Mouse (Mus musculus): ENCODE measurements at regions not wholly inside any gene's neighbourhood (a gene's known extent, or its start where the extent isn't known, plus 50 kb on each side); places are given as distances from the start of the nearest gene placed in this dataset.
A peak's percentile ranks its signal among the peaks of the same experiment; 100 is the strongest.
"Not testable (repeated sequence)": the region's sequence is repeated elsewhere in the genome, so short reads cannot be mapped to it uniquely, and the experiment has no call there.

DNA sequence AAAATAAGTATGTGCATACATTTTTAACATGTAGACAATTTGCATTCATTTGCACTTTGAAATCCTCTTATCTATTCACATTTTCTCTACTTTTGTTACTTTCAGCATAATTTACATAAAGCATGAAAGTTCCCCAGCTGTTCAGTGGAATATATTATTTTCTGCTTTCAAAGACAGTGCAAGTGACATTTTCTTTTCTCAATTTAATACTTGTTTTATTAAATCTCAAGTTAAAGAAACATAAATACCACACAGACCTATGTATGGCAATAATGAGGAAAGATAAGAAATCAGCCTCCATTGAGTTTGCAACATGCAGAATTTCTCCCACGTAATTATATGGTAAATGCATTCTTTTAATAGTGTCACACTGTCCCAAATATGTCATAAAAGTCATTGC, 1168.1 kb upstream of the Gje1 start:
- no peaks in the 10 kb centered on the region for H3K9me3 ChIP-seq (ENCODE audit: low read length)
- ATAC-seq (peak; percentile 47; the same call in 1 of the 2 replicates), DNase-seq (no peak)
- H3K27me3 ChIP-seq (ENCODE audit: insufficient read depth, low read length): no peaks in the 10 kb centered on the region
- H3K36me3 ChIP-seq (ENCODE audit: insufficient read depth): no peaks in the 10 kb centered on the region
- 24% methylated on average over 1 of the region's 1 CpGs for WGBS
- no peak for TF ChIP-seq CTCF (IDR thresholded peaks at IDR 0.05; ENCODE audit: low read depth)
- H3K27ac ChIP-seq (ENCODE audit: low read depth, low read length): no peak overlapping the region
- no peak overlapping the region for H3K9ac ChIP-seq
- H3K4me2 ChIP-seq (ENCODE audit: low read depth): no peak overlapping the region
- H3K4me3 ChIP-seq (ENCODE audit: low read depth, low read length): no peak overlapping the region
- H3K4me1 ChIP-seq (ENCODE audit: insufficient read depth): no peaks in the 10 kb centered on the region

DNA sequence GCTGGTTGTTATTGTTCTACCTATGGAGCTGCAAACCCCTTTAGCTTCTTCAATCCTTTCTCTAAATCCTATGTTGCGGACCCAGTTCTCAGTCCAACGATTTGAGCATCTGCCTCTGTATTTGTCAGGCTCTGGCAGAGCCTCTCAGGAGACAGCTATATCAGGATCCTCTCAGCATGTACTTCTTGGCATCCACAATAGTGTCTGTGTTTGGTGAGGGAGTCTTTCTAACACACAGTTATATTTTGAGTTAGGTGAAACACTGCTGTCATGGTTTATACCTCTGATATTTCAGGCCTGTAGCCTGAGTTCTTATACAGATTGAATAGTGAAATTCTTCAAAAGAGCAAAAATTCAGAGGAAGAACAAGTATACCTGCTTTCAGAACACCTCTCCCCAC, 1150.0 kb upstream of the Gje1 start:
- WGBS: 56% methylated on average over 2 of the region's 2 CpGs
- TF ChIP-seq CTCF (IDR thresholded peaks at IDR 0.05; ENCODE audit: low read depth): no peak
- H3K9ac ChIP-seq: no peak overlapping the region
- no peaks in the 10 kb centered on the region for H3K9me3 ChIP-seq (ENCODE audit: low read length)
- no peaks in the 10 kb centered on the region for H3K27me3 ChIP-seq (ENCODE audit: insufficient read depth, low read length)
- H3K4me2 ChIP-seq (ENCODE audit: low read depth): no peak overlapping the region
- DNase-seq (peak; percentile 7), ATAC-seq (no peak)
- no peaks in the 10 kb centered on the region for H3K4me1 ChIP-seq (ENCODE audit: insufficient read depth)
- no peak overlapping the region for H3K27ac ChIP-seq (ENCODE audit: low read depth, low read length)
- H3K4me3 ChIP-seq (ENCODE audit: low read depth, low read length): no peak overlapping the region
- no peaks in the 10 kb centered on the region for H3K36me3 ChIP-seq (ENCODE audit: insufficient read depth)

DNA sequence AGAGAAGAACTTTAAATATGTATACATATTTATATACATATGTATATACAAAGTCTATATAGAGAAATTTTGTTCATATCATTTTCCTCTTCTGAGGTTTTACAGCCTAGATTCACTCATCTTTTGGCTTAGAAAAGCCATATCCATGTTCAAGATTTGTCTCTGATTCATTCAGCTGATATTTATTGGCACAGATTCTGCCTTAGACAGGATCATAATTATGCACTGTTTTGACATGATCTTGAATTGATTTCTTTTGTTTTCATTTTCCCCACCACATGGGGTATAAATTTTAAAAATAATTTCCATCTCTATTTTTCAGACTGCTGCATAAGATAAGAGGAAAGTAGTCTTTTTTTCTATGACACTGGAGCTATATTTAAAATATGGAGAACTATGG, 1148.9 kb upstream of the Gje1 start:
- Histone ChIP-seq H3K9ac (no peak overlapping the region), H3K27ac (ENCODE audit: low read depth, low read length) (no peak overlapping the region), H3K4me2 (ENCODE audit: low read depth) (no peak overlapping the region), H3K4me1 (ENCODE audit: insufficient read depth) (no peaks in the 10 kb centered on the region), H3K36me3 (ENCODE audit: insufficient read depth) (no peaks in the 10 kb centered on the region), H3K27me3 (ENCODE audit: insufficient read depth, low read length) (no peaks in the 10 kb centered on the region), H3K4me3 (ENCODE audit: low read depth, low read length) (no peak overlapping the region), H3K9me3 (ENCODE audit: low read length) (no peaks in the 10 kb centered on the region)
- peak; percentile 81 for ATAC-seq
- TF ChIP-seq CTCF (IDR thresholded peaks at IDR 0.05; ENCODE audit: low read depth): no peak
- DNase-seq: peak; percentile 7

DNA sequence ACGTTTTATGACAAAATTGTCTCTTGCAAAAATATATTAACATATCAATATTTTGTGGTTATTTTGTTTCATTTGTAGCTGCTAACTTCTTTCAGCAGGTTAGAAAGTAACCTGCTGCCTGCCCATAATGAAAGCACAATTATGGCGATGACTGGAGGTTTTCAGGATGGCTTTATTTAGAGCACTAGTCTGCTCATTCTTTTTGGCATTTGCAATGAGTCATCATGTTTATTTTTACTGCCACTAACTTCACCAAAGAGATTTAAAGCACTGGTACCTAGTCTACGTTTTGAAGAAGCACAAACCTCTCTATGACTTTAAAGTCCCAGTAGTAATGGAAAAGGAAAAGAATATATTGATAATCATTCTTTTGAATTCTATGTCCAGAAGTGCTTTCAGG, 1123.4 kb upstream of the Gje1 start:
- WGBS: 75% methylated on average over 3 of the region's 3 CpGs
- Histone ChIP-seq H3K4me2 (ENCODE audit: low read depth) (no peak overlapping the region), H3K4me3 (ENCODE audit: low read depth, low read length) (no peak overlapping the region), H3K27ac (ENCODE audit: low read depth, low read length) (no peak overlapping the region), H3K9me3 (ENCODE audit: low read length) (no peaks in the 10 kb centered on the region), H3K4me1 (ENCODE audit: insufficient read depth) (no peaks in the 10 kb centered on the region), H3K27me3 (ENCODE audit: insufficient read depth, low read length) (no peaks in the 10 kb centered on the region), H3K36me3 (ENCODE audit: insufficient read depth) (no peaks in the 10 kb centered on the region), H3K9ac (no peak overlapping the region)
- ATAC-seq (no peak), DNase-seq (no peak)
- no peak for TF ChIP-seq CTCF (IDR thresholded peaks at IDR 0.05; ENCODE audit: low read depth)

DNA sequence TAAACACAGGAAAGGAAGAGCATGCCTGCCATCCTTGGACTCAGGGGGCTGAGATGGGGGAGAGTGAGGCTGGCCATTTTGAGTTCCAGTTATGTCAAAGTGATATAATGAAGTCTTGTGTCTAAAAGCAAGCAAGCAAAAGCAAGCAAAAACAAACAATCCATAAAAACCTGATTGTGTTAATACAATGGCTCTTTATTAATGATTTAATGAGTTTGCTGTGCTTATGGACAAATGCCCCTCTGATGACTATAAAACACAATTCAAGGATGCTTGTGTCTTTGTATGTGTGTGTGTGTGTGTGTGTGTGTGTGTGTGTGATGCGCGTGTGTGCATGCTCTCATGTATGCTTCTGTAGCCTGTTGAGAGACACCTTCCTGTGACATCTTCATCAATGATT, 1114.3 kb upstream of the Gje1 start:
- ATAC-seq (no peak), DNase-seq (no peak)
- no peak for TF ChIP-seq CTCF (IDR thresholded peaks at IDR 0.05; ENCODE audit: low read depth)
- 93% methylated on average over 2 of the region's 2 CpGs for WGBS
- Histone ChIP-seq H3K27ac (ENCODE audit: low read depth, low read length) (no peak overlapping the region), H3K36me3 (ENCODE audit: insufficient read depth) (no peaks in the 10 kb centered on the region), H3K4me3 (ENCODE audit: low read depth, low read length) (no peak overlapping the region), H3K9me3 (ENCODE audit: low read length) (no peaks in the 10 kb centered on the region), H3K27me3 (ENCODE audit: insufficient read depth, low read length) (no peaks in the 10 kb centered on the region), H3K4me2 (ENCODE audit: low read depth) (no peak overlapping the region), H3K4me1 (ENCODE audit: insufficient read depth) (no peaks in the 10 kb centered on the region), H3K9ac (no peak overlapping the region)

DNA sequence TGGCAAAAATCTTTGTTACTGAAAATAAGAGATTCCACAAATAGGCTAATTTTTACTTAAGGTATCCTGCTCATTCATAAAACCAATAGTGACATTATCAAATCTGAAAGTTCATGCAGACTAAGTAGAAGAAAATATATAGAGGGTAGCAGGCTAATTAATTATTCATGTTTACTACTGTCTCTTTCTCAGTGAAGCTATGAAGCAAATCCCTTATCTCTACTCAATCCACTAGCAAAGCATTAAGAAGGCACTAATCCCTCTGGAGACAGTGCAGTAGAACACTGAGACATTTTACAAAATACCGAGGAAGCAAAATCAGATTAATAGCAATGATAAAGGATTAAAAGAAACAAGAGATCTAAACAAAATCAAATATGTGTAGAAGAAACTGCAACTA, 1107.4 kb upstream of the Gje1 start:
- Histone ChIP-seq H3K9ac (no peak overlapping the region), H3K4me1 (ENCODE audit: insufficient read depth) (no peaks in the 10 kb centered on the region), H3K36me3 (ENCODE audit: insufficient read depth) (no peaks in the 10 kb centered on the region), H3K4me3 (ENCODE audit: low read depth, low read length) (no peak overlapping the region), H3K27me3 (ENCODE audit: insufficient read depth, low read length) (no peaks in the 10 kb centered on the region), H3K4me2 (ENCODE audit: low read depth) (no peak overlapping the region), H3K9me3 (ENCODE audit: low read length) (no peaks in the 10 kb centered on the region), H3K27ac (ENCODE audit: low read depth, low read length) (no peak overlapping the region)
- DNase-seq (no peak), ATAC-seq (no peak)
- WGBS: 71% methylated on average over 1 of the region's 1 CpGs
- TF ChIP-seq CTCF (IDR thresholded peaks at IDR 0.05; ENCODE audit: low read depth): no peak

DNA sequence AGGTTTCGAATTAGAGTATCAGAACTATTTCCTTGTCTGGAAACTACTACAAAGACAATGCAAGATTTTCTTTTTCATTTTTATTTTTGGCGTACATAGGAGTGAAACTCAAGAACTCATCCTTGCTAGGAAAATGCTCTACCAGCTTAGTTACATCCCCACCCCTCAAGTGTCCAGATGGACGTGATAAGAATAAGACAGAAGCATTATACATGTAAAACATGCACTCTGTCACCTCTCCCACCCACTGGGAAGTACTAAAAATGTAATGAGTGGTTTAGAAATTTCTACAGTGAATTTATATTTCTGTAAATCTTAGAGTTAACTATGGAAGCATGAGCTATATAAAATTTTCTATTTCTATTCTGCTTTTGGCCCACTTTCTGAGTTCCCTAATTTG, 1089.3 kb upstream of the Gje1 start:
- Histone ChIP-seq H3K27me3 (ENCODE audit: insufficient read depth, low read length) (no peaks in the 10 kb centered on the region), H3K4me1 (ENCODE audit: insufficient read depth) (no peaks in the 10 kb centered on the region), H3K4me2 (ENCODE audit: low read depth) (no peak overlapping the region), H3K4me3 (ENCODE audit: low read depth, low read length) (no peak overlapping the region), H3K27ac (ENCODE audit: low read depth, low read length) (no peak overlapping the region), H3K9ac (no peak overlapping the region), H3K36me3 (ENCODE audit: insufficient read depth) (no peaks in the 10 kb centered on the region), H3K9me3 (ENCODE audit: low read length) (no peaks in the 10 kb centered on the region)
- WGBS: 81% methylated on average over 3 of the region's 3 CpGs
- no peak for TF ChIP-seq CTCF (IDR thresholded peaks at IDR 0.05; ENCODE audit: low read depth)
- ATAC-seq (0 out of 2 replicates have a peak, but pooled peaks have one; percentile 32), DNase-seq (no peak)

DNA sequence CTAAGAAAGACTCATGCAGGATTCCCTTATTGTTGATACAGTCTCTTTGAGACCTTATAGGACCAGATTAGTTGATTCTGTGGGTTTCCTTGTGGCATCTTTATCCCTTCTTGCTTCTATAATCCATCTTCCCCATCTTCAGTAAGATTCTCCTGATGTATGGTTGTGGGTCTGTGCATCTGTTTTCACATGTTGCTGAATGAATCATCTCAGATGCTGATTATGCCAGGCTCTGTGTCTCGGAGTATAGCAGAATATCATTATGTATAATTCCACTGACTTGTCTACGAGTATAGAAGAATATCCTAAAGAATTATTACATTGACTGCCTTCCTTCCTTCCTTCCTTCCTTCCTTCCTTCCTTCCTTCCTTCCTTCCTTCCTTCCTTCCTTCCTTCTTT, 1087.8 kb upstream of the Gje1 start:
- no peak for TF ChIP-seq CTCF (IDR thresholded peaks at IDR 0.05; ENCODE audit: low read depth)
- H3K4me1 ChIP-seq (ENCODE audit: insufficient read depth): no peaks in the 10 kb centered on the region
- peak; percentile 9 for DNase-seq
- no peaks in the 10 kb centered on the region for H3K27me3 ChIP-seq (ENCODE audit: insufficient read depth, low read length)
- no peak overlapping the region for H3K4me3 ChIP-seq (ENCODE audit: low read depth, low read length)
- H3K27ac ChIP-seq (ENCODE audit: low read depth, low read length): no peak overlapping the region
- no peak for ATAC-seq
- no peaks in the 10 kb centered on the region for H3K9me3 ChIP-seq (ENCODE audit: low read length)
- H3K9ac ChIP-seq: no peak overlapping the region
- no peaks in the 10 kb centered on the region for H3K36me3 ChIP-seq (ENCODE audit: insufficient read depth)
- WGBS: 54% methylated on average over 2 of the region's 2 CpGs
- H3K4me2 ChIP-seq (ENCODE audit: low read depth): no peak overlapping the region

DNA sequence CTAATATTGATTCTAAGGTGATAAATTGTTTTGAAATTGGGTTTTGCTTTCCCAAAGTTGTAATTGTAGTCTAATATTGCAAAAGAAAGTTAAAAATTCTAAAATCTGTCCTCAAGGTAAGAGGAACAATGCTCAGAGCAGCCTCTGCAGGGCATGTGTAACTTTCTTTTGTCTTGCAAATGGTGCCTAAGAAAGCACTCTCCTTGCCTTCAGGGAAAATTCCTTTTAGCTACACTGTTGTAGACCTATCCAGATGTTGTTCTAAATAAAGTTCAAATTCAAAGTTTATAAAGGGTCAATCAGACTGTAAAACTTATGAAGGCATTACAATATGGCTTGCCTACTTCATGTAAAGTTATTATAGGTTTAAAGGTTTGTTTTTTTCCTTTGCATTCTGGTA, 1075.2 kb upstream of the Gje1 start:
- H3K9me3 ChIP-seq (ENCODE audit: low read length); H3K4me2 ChIP-seq (ENCODE audit: low read depth); H3K4me1 ChIP-seq (ENCODE audit: insufficient read depth); H3K27me3 ChIP-seq (ENCODE audit: insufficient read depth, low read length); H3K4me3 ChIP-seq (ENCODE audit: low read depth, low read length); ATAC-seq; H3K9ac ChIP-seq; H3K36me3 ChIP-seq (ENCODE audit: insufficient read depth); H3K27ac ChIP-seq (ENCODE audit: low read depth, low read length); DNase-seq: not testable (repeated sequence)

Data from forebrain, postnatal 0 days (tissue).